Mouse (Mus musculus): ENCODE measurements around the gene Strn4. TPM values are rescaled to one million over a fixed set of nuclear protein-coding genes. Genes with fewer than 3 reads are reported as not detected.
A peak's percentile ranks its signal among the peaks of the same experiment; 100 is the strongest.

Gene Strn4
- polyA plus RNA-seq, 1 experiment from 2014 or later, result 102 TPM

DNA sequence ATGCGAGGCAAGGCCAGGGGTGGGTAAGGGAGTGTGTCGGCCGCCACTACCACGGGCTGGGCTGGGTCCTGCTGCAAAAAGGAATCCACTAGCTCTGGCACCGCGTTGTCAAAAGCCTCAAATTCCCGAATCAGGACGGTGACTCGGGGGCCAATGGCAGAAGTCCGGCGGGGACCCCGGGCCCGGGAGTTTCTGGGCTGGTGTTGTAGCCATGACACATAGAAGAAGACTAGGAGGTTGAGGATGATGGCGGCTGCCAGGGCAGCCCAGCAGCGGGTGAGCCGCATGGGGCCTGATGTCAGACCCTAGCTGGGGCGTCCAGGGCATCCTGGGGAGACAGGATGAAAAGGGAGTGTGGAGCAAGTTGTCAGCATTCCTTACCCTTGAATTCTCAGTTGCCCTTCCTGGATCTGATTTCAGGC is 4.0 kb upstream of the Strn4 start:
- H3K4me2 ChIP-seq, result peak overlapping the region; percentile 87
- H3K4me3 ChIP-seq, result peak overlapping the region; percentile 38
- ATAC-seq (ENCODE audit: borderline replicate concordance, extremely low read depth, low FRiP score, low TSS enrichment), result no peak
- 26% methylated on average over 17 of the region's 17 CpGs for WGBS
- H3K9ac ChIP-seq, result peak overlapping the region; percentile 23; the same call in 1 of the 2 replicates
- H3K27me3 ChIP-seq, result peaks cover 23% of the 10 kb centered on the region
- H3K27ac ChIP-seq, result no peak overlapping the region
- peaks cover 39% of the 10 kb centered on the region for H3K36me3 ChIP-seq
- H3K4me1 ChIP-seq, result peaks cover 28% of the 10 kb centered on the region
- no peaks in the 10 kb centered on the region for H3K9me3 ChIP-seq

DNA sequence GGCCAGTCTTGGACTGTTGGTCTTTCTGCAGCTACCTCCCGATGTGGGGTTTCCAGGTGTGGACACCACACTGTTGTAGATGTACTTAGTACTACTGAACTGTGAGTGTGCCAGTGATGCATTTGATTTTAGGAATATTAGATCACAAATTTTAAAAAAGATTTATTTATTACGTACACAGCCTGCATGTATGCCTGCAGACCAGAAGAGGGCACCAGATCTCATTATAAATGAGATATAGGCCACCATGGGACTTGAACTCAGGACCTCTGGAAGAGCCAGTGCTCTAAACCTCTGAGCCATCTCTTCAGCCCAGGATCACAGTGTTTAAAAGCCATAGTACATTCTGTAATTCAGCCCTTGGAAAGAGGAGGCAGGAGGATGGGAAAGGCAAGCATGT is 3.2 kb upstream of the Strn4 start:
- no peak for ATAC-seq (ENCODE audit: borderline replicate concordance, extremely low read depth, low FRiP score, low TSS enrichment)
- H3K9ac ChIP-seq, result no peak overlapping the region
- WGBS, result 79% methylated on average over 2 of the region's 2 CpGs
- peaks cover 33% of the 10 kb centered on the region for H3K4me1 ChIP-seq
- no peak overlapping the region for H3K4me3 ChIP-seq
- H3K36me3 ChIP-seq, result peaks cover 34% of the 10 kb centered on the region
- H3K9me3 ChIP-seq, result no peaks in the 10 kb centered on the region
- H3K27me3 ChIP-seq, result peaks cover 23% of the 10 kb centered on the region
- no peak overlapping the region for H3K4me2 ChIP-seq
- no peak overlapping the region for H3K27ac ChIP-seq

DNA sequence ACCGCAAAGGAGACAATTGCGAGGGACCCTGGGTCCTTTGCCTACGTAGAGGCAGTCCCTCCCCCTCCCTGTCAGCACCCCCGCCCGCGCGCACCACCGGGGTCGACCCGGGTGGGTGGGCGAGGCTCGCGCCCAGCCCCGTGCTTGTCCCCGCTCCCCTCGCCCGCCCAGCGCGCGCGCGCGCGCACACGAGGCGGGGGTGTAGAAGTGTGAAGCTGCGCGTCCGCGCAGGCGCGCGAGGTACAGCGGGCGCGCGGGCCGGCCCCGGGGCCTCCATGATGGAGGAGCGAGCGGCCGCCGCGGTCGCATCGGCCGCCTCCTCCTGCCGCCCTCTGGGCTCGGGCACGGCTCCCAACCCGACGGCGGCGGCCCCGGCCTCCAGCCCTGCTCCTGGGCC is 387 bp downstream of the Strn4 start:
- H3K4me3 ChIP-seq, result peak overlapping the region; percentile 98
- under 1% methylated on average over 39 of the region's 55 CpGs for WGBS

GRCm38 (mm10) chr7:16816475-16817122 is 910 bp downstream of the Strn4 start, which contains the start of gene Fkrp:
TSS of gene Fkrp (minus strand) at chr7:16816732.
- H3K36me3 ChIP-seq, result peaks cover 15% of the 10 kb centered on the region; the same call in 1 of the 2 replicates
- H3K27me3 ChIP-seq, result peaks cover 9% of the 10 kb centered on the region
- no peaks in the 10 kb centered on the region for H3K9me3 ChIP-seq
- peak within 1 kb of the TSS; percentile 100 for H3K9ac ChIP-seq
- H3K27ac ChIP-seq, result peak within 1 kb of the TSS; percentile 96
- peak within 1 kb of the TSS; percentile 88 for H3K4me2 ChIP-seq
- under 1% methylated on average over 57 of the region's 64 CpGs for WGBS
- ATAC-seq (ENCODE audit: borderline replicate concordance, extremely low read depth, low FRiP score, low TSS enrichment), result peak; percentile 76
- H3K4me3 ChIP-seq, result peak within 1 kb of the TSS; percentile 98
- H3K4me1 ChIP-seq, result peaks cover 53% of the 10 kb centered on the region

More for the DNA sequence above, 387 bp downstream of the Strn4 start:
- Histone ChIP-seq H3K4me1 (peaks cover 55% of the 10 kb centered on the region), H3K27me3 (peaks cover 14% of the 10 kb centered on the region), H3K9me3 (no peaks in the 10 kb centered on the region), H3K4me2 (peak overlapping the region; percentile 88), H3K9ac (peak overlapping the region; percentile 100), H3K27ac (peak overlapping the region; percentile 96), H3K36me3 (peaks cover 15% of the 10 kb centered on the region; the same call in 1 of the 2 replicates)
- peak; percentile 80 for ATAC-seq (ENCODE audit: borderline replicate concordance, extremely low read depth, low FRiP score, low TSS enrichment)

DNA sequence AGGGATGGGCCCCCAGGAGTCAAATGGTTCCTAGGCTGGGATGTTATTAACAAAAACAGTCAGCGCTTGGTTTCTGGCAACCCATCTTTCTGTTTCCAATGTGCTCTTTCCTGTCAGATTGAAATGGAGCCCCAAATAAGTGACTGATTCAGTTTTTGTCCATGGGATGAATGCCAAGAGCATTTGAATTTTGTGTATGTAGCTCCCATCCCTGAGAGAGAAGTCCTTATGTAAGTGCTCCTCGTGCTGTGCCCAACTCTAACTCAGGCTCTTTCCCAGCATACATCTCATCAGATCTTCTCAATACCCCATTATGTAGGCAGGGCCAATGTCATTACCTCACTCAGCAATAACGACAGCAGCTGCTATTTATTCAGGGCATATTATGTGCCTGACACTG is 2.0 kb downstream of the Strn4 start:
- Histone ChIP-seq H3K9ac (peak overlapping the region; percentile 100), H3K4me1 (peaks cover 60% of the 10 kb centered on the region), H3K4me2 (peak overlapping the region; percentile 88), H3K27ac (no peak overlapping the region), H3K4me3 (peak overlapping the region; percentile 98), H3K27me3 (no peaks in the 10 kb centered on the region), H3K36me3 (peaks cover 20% of the 10 kb centered on the region; the same call in 1 of the 2 replicates), H3K9me3 (no peaks in the 10 kb centered on the region)
- ATAC-seq (ENCODE audit: borderline replicate concordance, extremely low read depth, low FRiP score, low TSS enrichment), result no peak
- 37% methylated on average over 3 of the region's 3 CpGs for WGBS

DNA sequence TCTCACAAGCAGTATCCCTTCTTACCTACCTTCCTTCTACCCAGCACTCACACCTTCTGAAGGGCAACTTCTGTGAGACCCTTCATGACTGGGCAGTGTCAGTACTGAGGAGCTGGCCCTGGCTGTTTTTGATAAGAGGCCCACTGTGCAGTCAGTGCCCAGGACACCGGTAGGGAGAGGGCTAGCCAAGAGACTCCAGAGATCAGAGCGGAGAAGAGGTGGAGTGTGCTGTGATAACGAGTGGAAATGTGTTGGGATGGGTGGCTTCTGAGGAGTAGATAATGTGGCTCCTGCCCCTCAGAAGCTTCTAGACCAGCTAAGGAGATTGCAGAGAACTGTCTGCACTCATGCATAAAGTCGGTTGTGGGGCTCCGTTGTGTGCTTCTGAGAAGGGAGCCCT is 4.1 kb downstream of the Strn4 start:
- Histone ChIP-seq H3K4me1 (peaks cover 61% of the 10 kb centered on the region), H3K4me3 (no peak overlapping the region), H3K36me3 (peaks cover 22% of the 10 kb centered on the region), H3K9me3 (no peaks in the 10 kb centered on the region), H3K27me3 (no peaks in the 10 kb centered on the region), H3K9ac (no peak overlapping the region), H3K27ac (no peak overlapping the region), H3K4me2 (no peak overlapping the region)
- 81% methylated on average over 5 of the region's 5 CpGs for WGBS
- ATAC-seq (ENCODE audit: borderline replicate concordance, extremely low read depth, low FRiP score, low TSS enrichment), result no peak

DNA sequence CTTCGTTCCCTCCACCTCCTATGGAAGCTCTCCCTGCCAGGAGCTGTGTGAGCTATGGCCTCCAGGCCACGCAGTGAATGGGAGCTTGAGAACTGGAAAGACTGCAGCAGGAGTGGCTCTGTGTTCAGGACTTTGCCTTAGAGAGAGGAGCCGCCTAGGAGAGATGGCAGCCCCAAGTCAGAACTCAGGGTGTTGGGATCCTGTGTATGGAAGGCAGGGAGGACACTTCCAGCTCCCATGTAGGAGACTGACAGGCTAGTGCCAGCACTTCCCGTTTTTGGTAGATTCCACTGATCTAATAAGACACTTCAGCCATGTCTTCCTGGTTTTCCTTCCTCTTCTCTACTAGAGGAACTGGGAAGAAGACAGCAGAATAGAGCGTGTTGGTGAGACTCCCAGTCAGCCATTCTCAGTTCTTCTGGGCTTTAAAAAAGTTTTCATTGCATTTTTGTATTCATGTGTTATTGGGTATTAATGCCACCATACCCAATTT is 4.6 kb downstream of the Strn4 start:
- no peak overlapping the region for H3K4me2 ChIP-seq
- ATAC-seq (ENCODE audit: borderline replicate concordance, extremely low read depth, low FRiP score, low TSS enrichment), result no peak
- WGBS, result 61% methylated on average over 5 of the region's 5 CpGs
- peaks cover 60% of the 10 kb centered on the region for H3K4me1 ChIP-seq
- H3K9me3 ChIP-seq, result no peaks in the 10 kb centered on the region
- peaks cover 27% of the 10 kb centered on the region for H3K36me3 ChIP-seq
- H3K27me3 ChIP-seq, result no peaks in the 10 kb centered on the region
- H3K27ac ChIP-seq, result no peak overlapping the region
- no peak overlapping the region for H3K9ac ChIP-seq
- no peak overlapping the region for H3K4me3 ChIP-seq

DNA sequence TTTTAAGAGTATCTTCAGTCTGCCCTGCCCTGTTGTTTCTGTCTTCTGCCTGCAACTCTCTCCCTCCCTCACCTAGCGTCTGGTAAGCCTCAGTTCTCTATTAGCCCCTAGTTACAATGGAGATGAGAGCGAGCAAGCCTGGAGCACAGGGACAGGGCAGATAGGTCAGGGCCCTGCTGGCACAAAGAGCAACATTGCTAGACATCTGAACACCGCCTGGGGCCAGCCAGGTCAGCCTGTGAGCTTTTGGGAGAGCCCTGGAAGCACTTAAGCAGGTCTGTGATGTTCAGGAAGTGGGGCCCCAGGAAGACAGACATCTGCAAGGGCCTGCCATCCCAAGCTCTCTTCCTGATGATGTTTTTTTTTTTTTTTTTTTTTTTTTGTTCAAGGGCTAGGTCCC is 5.4 kb downstream of the Strn4 start:
- Histone ChIP-seq H3K9ac (no peak overlapping the region), H3K27ac (no peak overlapping the region), H3K36me3 (peaks cover 35% of the 10 kb centered on the region), H3K4me2 (no peak overlapping the region), H3K4me1 (peaks cover 53% of the 10 kb centered on the region), H3K9me3 (no peaks in the 10 kb centered on the region), H3K27me3 (no peaks in the 10 kb centered on the region), H3K4me3 (no peak overlapping the region)
- 57% methylated on average over 3 of the region's 3 CpGs for WGBS
- no peak for ATAC-seq (ENCODE audit: borderline replicate concordance, extremely low read depth, low FRiP score, low TSS enrichment)

GRCm38 (mm10) chr7:16821669-16822101 is 6.0 kb downstream of the Strn4 start:
- H3K27me3 ChIP-seq, result no peaks in the 10 kb centered on the region
- no peak for ATAC-seq (ENCODE audit: borderline replicate concordance, extremely low read depth, low FRiP score, low TSS enrichment)
- WGBS, result 56% methylated on average over 4 of the region's 4 CpGs
- no peak overlapping the region for H3K4me3 ChIP-seq
- no peak overlapping the region for H3K4me2 ChIP-seq
- H3K9ac ChIP-seq, result no peak overlapping the region
- no peaks in the 10 kb centered on the region for H3K9me3 ChIP-seq
- peaks cover 41% of the 10 kb centered on the region for H3K36me3 ChIP-seq
- no peak overlapping the region for H3K27ac ChIP-seq
- H3K4me1 ChIP-seq, result peaks cover 53% of the 10 kb centered on the region

DNA sequence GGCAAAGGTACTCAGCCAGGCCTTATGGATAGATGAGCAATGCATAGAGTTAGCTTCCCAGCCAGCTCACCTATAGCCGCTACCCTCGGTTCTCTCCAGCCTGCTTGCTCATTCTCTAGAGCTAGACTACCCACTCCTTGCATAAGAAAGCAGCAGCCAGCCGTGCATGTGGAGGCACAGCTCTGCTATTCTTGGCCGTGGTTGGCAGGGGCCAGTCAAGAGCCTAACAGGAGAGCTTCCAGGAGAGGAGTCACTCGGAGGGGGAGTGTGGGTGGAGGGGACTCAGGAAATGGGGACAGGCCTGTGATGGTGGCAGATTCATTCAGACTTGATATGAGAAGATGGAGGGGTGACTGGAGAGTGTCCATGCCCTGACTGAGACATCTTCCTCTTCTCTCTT is 8.0 kb downstream of the Strn4 start:
- WGBS, result 69% methylated on average over 5 of the region's 5 CpGs
- no peak for ATAC-seq (ENCODE audit: borderline replicate concordance, extremely low read depth, low FRiP score, low TSS enrichment)

GRCm38 (mm10) chr7:16825785-16826184 is 10.1 kb downstream of the Strn4 start:
- 82% methylated on average over 10 of the region's 10 CpGs for WGBS
- Histone ChIP-seq H3K4me2 (no peak overlapping the region), H3K4me3 (no peak overlapping the region), H3K9me3 (no peaks in the 10 kb centered on the region), H3K27ac (no peak overlapping the region), H3K9ac (no peak overlapping the region), H3K4me1 (peaks cover 17% of the 10 kb centered on the region; the same call in 1 of the 2 replicates), H3K27me3 (no peaks in the 10 kb centered on the region), H3K36me3 (peaks cover 71% of the 10 kb centered on the region)
- ATAC-seq (ENCODE audit: borderline replicate concordance, extremely low read depth, low FRiP score, low TSS enrichment), result no peak

More for the DNA sequence above, 8.0 kb downstream of the Strn4 start:
- Histone ChIP-seq H3K4me3 (no peak overlapping the region), H3K27me3 (no peaks in the 10 kb centered on the region), H3K4me1 (peaks cover 35% of the 10 kb centered on the region), H3K27ac (no peak overlapping the region), H3K9me3 (no peaks in the 10 kb centered on the region), H3K4me2 (no peak overlapping the region), H3K36me3 (peaks cover 51% of the 10 kb centered on the region), H3K9ac (no peak overlapping the region)

DNA sequence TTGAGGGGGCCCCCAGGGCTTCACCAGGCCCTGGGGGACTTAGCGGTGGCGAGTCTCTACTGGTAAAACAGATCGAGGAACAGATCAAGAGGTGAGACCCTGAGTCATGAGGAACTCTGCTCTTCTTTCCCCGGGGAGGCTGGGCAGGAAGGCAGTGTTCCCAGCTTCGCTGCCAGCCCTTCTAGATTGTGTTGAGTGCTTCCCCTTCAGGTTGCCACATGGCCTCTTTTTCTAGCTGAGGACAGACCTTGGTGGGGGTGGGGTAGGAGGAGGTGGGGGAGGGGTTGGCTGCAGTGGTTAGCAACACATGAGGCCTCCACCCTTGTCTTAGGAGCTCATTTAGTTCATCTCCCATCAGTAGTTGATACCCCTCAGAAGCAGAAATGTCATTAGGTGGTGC is 10.9 kb downstream of the Strn4 start:
- Histone ChIP-seq H3K4me1 (peaks cover 12% of the 10 kb centered on the region; the same call in 1 of the 2 replicates), H3K4me2 (no peak overlapping the region), H3K9ac (no peak overlapping the region), H3K9me3 (no peaks in the 10 kb centered on the region), H3K27ac (no peak overlapping the region), H3K27me3 (no peaks in the 10 kb centered on the region), H3K4me3 (no peak overlapping the region), H3K36me3 (peaks cover 79% of the 10 kb centered on the region)
- ATAC-seq (ENCODE audit: borderline replicate concordance, extremely low read depth, low FRiP score, low TSS enrichment), result no peak
- WGBS, result 75% methylated on average over 5 of the region's 5 CpGs

Data from lung, embryonic 15.5 days (tissue).